Mouse (Mus musculus) spleen, adult 12 weeks (tissue): ENCODE measurements around the gene Synpr.

ENCODE experiments used
- DNase-seq: peaks from one replicate; pipeline ENCODE4 v3.0.0; 2022; ENCODE audit warnings: low spot score

Gene Synpr

DNA sequence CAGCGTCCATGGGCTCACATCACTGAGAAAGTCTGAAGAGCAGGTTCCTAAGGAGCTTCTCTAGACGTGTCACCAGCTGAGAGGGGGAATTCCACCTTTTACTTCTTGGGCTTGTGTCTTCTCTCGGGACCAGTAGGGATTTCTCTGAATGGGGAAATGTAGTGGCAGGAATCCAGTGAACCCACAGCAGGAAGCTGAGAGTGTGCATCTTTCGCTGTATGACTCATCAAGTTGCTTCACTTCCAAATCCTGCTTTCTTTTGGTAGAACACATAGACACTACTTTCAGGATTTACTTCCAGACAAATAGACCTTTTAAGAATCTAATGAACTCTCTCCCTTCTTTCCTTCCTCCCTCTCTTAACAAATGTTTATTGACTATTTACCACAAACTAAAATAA lies 266.6 kb downstream of the Synpr start:
- no peak for DNase-seq

DNA sequence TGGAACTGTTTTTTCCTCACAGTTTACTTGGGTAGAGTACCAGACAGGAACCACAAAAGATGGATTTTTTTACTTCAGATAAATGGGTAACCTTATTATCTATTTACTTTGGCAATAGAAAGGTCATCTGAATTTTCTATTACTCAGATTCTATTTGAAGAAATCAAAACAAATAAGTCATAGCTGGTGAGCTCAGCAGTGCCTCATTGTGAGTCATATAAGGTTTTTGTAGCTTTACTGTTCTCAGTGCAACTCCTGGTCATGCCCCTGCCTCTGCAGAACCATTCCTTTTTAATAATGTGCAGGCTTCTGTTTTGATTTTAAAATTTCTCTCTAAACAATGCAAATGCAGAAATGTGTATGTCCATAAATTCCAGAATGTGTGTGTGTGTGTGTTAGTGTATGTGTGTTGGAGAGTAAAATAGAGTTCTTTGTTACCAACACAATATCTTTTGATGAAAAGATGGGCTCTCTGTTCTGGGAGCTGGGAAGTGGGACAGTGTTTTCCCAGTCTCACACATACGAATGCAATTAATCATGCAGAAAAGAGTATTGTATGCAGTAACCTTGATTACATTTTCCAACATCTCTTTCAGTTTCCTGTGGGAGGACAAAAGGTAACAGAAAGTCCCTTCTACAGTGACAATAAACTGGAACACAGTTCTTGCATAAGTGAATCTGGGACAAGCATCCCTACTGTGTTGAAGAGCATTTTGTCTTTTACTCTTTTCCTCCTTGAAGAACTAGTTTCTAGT lies 269.2 kb downstream of the Synpr start:
- no peak for DNase-seq

DNA sequence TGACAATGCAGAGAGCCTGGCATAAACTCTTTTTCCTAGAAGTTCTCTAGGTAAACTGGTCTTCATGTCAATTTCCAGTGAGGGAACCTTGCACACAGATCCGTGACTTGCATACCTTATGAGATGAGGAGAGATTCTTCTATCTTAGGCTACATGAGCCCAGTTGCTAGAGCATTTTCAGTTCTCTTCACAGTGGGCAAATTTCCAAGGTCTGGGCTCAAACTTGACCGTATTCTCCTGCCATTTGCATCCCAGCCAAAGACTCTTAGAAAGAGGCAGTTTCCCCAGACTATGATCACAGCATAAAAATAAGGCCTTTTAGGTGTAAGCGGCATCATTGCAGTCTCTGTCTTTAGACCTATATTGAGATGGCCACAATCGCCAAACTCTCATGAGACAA lies 270.1 kb downstream of the Synpr start:
- DNase-seq: no peak

DNA sequence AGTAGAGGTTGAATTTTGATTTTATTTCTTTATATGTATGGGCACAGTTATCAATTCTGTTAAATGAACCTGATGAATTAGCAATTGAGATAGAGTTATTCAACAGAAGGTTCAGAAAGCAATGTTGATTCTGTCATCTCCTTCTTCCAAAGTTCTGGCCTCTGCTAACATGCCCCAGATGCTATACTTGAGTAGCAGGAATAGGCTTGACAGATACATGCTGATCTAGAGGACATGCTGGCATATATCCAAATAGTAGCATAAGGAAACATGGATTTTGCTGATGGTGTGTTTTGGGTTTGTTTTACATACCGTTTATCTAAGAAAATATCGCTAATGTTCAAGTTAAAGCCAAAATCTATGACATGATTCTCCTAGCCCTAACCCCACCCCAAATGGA lies 273.5 kb downstream of the Synpr start:
- DNase-seq: no peak

DNA sequence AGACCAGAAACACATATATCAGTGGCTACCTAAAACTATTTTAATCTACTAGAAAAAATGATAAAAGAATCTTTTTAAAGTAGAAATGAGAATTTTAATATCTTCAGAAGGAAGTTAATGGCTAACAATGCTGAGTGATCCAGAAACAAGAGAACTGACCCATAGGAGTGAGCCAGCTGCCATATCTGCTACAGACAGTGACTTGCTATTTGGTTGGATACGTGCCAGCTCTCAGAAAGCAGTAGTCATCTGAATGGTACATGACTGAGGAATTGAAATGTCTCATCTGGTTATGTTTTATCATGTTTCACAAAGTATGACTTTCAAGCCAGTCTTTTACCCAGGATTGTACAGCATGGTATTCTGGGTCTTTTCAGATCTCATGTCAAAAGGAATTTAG lies 282.7 kb downstream of the Synpr start:
- DNase-seq: no peak

DNA sequence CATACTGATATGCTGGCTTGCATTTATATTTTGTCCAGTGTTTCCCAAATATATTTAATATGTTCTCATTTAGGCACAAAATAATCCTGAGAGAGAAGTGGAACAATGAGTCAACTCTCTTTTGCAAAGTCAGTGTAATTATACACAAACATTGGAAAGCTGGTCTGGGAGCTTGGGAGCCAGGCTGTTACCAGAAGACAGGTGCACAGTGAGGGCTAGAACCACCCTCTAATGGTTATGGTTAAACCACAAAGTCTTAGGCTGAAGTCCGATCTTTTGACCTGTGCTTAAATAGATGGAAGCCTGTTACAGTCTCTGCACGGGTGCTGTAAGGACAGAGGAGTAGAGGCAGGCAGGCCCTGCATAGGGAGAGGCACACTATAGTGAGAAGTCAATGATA lies 283.4 kb downstream of the Synpr start:
- DNase-seq: no peak

DNA sequence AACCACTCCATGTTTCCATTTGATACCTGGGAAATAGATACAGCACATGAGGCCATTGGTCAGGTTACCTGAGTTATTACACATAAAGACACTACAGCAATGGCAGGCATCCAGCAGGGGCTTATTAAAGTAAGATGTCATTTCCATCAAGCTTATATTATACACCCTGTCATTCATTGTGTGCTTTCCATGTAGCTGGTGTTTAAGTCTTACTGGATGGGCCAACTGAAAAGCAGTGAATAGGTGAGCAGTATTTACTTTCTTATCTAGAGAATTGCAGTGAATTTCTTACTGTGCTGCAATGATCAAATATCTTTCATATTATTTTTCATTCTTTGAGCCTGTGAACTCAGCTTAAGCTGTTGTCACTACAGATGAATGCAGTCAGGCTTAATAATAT lies 287.4 kb downstream of the Synpr start:
- no peak for DNase-seq

DNA sequence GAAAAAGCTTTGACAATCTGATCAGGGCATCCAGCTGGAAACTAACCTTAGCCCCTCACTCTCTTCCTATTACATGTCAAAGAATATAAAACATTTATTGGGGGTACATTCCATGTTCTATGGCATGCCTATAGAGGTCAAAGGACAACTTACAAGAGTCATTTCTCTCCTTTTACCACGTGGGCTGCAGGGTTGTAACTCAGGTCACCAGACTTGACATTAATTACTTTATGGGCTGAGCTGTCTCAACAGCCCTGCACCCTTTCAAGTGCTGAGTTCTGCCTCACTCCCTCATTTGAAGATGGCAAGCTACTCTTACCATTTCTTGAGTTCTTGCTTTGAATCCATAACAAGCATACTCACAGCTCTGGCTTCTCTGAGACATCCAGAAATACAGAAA lies 287.9 kb downstream of the Synpr start:
- DNase-seq: no peak

DNA sequence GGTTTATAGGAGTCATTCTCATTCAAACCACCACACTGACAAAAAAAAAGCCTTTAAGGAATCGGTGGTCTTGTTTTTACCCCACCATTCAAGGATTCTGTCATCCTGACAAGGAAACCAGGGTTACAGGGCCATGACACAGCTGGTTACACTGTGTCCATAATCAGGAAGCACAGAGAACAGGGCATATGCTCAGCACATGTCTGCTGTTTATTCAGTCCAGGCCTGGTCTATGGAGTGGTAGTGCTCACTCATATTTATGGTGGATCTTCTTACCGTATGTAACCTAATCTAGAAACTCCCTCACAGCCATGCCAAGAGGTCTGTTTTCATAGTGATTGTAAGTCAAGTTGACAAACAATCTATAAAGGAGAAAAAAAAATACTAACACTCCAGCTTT lies 293.5 kb downstream of the Synpr start:
- no peak for DNase-seq

DNA sequence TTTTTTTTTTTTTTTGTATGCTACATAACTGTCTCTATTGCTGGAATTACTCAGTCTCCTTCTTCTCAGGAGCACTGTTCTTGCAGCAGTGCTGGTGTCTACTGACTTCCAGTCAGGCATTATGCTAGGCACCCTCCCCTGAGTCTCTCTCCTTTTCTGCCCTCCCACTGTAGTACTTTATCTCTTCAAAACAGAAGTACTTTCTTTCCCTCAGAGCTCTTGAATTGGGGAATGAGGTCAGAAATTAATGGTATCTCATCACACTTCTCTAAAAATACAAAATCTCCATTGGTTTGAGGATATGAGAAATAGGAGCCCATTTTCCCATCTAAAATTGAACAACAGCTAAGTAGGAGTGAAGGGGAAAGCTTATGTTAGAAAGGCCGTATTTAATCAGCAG lies 294.2 kb downstream of the Synpr start:
- no peak for DNase-seq

DNA sequence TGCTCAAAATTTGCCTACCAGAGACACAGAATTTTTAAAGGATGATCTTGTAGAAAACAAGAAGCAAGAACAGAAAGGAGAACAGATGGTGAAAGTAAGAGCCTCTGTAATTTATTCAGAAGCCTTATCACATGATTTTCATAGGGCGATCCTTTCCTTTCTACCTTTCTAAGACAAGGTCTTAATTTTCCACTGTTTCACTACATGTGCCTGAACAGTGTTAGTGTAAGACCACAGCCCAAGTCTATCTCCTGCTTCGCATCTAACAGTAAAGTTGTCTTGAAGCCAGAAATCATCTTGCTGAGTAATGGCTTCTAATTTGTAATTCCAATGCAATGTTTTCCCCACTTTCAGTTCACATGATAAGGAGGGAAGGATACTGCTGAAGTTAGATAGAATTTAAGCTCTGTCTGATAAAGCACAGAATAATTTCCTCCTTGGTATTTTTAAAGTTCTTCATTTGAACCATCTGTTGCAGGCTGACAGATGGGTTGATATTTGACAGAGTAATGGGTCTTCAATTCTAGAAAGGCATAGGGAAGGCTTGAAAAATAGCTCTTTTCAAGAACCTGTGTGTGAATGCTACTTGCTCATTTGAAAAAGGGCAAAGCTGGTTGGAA lies 308.9 kb downstream of the Synpr start:
- DNase-seq: no peak

DNA sequence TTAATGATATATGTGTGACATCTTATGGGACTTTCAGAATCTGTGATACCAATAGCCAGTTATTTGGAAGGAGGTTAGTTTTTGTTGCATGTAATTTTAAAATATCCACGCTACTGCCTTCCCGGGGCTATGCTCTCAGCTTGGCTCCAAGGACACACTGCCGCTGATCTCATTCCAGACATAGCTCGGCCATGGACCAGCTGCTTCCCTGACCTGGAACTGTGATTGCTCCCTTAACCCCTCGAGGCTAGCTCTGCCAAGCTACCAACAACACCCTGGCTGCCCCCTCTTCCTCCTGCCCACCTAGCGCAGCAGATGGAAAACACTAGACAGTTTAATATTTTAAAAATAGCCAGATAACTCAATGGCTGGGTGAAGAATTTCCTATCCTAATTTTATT lies 311.7 kb downstream of the Synpr start:
- DNase-seq: no peak

DNA sequence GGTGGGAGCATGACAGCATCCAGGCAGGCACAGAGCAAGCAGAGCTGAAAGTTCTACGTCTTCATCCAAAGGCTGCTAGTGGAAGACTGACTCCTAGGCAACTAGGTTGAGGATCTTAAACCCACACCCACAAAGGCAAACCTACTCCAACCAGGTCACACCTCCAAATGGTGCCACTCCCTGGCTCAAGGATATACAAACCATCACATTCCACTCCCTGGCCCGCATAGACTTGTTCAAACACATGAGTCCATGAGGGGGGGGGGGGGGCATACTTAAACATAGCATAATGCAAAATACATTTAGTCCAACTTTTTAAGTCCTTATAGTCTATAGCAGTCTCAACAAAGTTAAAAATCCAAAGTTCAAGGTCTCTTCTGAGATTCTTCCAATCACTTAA lies 312.6 kb downstream of the Synpr start:
- DNase-seq: no peak

DNA sequence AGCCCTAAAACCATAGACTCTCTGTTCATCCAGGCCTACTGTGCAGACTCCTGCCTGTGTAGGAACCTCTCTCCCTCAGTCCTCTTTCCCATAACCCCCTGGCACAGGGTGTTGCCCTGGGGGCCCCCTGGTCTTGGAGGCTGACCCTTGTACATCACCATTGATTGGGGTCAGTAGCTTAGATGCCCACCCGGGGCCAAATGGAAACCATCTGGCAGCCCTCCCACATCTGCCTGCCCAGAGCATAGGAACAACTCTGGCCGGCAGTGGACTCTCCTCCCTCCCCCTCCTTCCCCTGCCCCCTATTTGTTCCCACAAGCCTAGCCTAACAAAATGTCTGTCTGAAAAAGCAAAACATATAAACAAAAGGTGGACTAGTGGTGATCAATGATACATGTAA lies 336.0 kb downstream of the Synpr start:
- DNase-seq: no peak

DNA sequence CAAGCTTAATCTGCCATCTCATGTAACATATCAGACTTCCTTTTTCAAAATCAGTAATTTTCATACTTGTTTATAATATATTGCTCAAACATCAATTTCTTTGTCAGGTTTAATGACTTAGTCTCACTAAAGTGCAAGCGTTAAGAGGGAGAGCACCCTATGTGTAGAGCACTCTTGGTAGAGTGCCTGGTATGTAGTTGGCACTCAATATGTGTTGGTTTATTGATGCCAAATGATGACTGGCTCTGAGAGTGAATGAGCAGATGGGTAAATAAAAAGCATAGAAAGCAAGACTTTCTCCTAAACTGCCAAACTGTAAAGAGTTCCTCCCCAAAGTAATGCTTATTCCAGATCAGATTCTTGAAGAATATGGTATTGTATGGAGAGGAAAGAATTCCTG lies 365.3 kb downstream of the Synpr start:
- DNase-seq: no peak

DNA sequence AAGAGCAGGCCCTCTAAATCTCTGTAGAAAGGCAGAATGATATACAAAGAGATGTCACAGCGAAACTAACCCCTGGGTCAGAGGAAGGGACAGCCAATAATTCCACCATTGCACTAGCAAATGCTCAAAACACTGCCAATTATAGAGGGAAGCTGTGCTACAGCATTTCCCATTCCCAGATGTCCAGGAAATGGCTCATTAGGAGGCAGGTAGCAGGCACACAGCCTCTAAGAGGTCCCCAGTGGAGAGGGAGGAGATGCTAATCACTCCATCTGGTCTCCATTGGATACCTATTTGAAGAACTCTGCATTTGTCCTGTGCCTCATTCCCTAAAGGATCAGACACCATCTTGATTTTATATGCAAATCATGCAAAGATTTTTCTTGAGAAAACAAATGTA lies 366.5 kb downstream of the Synpr start:
- DNase-seq: no peak

DNA sequence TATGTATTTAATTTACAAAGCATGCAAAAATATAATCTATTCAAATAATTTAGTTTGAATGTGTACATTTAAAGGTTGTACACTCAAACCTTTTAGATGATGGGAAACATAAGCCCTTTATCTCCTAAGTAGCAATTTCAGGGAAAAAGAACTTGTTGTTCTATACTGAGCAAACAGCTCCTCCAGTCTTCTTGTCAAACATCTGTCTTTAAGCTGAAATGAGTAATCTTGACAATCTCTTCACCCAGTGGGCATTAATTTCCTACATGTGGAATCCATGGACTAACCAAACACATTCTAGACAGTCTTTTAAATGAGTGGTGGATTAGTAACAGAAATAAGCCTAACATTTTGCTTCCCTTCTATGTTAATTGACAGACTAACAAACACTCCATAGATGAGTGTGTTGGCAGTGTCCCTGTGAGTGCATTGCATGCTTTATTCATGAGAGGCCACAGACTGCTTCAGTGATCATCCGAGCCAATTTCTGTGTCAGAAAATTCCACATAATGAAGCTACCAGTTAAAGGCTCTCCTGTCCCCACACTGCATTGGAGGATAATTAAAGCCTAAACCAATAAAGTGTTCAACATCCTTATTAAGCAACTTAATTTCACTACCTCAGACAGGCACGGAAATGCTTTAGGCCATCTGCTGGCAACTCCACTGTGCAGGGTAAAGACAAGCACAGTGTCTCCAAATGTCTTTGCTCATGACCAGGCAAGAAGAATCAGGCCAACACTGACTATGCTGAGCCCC lies 367.1 kb downstream of the Synpr start:
- DNase-seq: no peak
